Mouse (Mus musculus) embryonic fibroblast, embryonic 13.5 days (primary cell): ENCODE measurements at regions not wholly inside any gene's neighbourhood (a gene's known extent, or its start where the extent isn't known, plus 50 kb on each side); places are given as distances from the start of the nearest gene placed in this dataset.

ENCODE experiments used
- CTCF ChIP-seq: IDR thresholded peaks from 2 replicates; pipeline ENCODE4 v1.5.1; 2011; ENCODE audit warnings: mild to moderate bottlenecking, control low read depth, low read length, moderate library complexity, borderline replicate concordance; ENCODE audit not compliant: insufficient read depth
- POLR2A ChIP-seq: IDR thresholded peaks from 2 replicates; pipeline ENCODE4 v1.6.1; 2011; ENCODE audit warnings: low read depth, mild to moderate bottlenecking, control low read depth, low read length, moderate library complexity

GRCm38 (mm10) chr16:95837723-95838477 is 136.0 kb downstream of the Ets2 start:
- TF ChIP-seq CTCF (no peak), POLR2A (no peak)
